Mouse (Mus musculus): ENCODE measurements around the gene Sft2d1. TPM values are rescaled to one million over a fixed set of nuclear protein-coding genes. Genes with fewer than 3 reads are reported as not detected.
A peak's percentile ranks its signal among the peaks of the same experiment; 100 is the strongest.

Sft2d1 gene
- total RNA-seq (2021) = 10 to 100 TPM; 13.9 to 16.6 TPM

DNA sequence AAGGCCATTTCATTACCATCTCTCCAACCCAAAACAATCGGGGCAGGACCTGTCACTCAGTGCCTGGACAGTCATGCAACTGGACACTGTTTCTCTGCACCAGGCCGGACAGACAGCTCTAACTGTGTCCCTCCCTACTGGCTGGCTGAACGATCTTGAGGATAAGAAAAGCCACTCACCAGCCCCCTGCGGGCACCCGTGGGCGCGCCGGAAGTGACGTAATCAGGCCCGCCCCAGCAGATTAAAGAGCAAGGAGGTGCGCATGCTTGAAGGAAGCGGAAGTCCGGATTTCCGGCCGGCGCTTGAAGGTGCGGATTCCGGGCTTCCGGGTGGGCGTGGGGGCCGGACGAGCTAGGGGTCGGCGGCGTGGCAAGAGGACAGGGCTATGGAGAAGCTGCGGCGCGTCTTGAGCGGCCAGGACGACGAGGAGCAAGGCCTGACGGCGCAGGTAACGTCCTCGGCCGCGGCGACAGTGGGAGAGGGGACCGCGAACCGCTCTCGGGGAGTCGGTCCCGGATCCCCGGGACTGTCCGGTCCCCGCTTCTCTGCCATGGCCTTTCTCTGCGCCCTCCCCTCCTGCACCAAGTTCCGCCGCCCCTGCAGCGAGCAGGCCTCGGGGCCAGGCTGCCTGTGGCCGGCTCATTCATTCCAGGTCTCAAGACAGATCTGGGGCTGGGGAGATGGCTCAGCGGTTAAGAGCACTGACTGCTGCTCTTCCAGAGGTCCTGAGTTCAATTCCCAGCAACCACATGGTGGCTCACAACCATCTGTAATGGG is at the start of gene Sft2d1:
Gene Sft2d1, plus strand, starts transcription at position 265 of the 777 bp plus-strand sequence.
- peak; percentile 97 to 98 for DNase-seq
- intact Hi-C loops (cut with DNase I) = loop anchor here (2.0 kb wide), 2 partner anchors 26 to 62 kb away; no protein-coding TSS in a partner anchor

DNA sequence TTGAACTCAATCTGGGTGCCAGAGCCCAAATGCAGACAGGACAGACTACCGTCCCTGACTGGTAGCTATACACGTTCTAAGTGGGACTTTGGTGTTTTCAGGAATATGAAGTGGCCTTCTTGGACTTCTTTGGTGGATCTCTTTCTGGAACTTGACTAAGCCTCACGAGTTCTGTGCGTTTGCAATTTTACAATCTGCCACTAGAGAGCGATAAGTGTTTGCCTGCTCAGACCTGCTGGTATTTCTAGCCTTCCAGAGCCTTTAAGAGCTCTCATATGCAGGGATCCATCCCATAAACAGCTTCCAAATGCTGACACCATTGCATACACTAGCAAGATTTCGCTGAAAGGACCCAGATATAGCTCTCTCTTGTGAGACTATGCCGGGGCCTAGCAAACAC is 46.3 kb upstream of the Sft2d1 start:
- intact Hi-C loops (cut with DNase I) = loop anchor here (1.0 to 5.0 kb wide), 2 partner anchors 38 to 108 kb away; no protein-coding TSS in a partner anchor
- peak; percentile 33 to 38 for DNase-seq

DNA sequence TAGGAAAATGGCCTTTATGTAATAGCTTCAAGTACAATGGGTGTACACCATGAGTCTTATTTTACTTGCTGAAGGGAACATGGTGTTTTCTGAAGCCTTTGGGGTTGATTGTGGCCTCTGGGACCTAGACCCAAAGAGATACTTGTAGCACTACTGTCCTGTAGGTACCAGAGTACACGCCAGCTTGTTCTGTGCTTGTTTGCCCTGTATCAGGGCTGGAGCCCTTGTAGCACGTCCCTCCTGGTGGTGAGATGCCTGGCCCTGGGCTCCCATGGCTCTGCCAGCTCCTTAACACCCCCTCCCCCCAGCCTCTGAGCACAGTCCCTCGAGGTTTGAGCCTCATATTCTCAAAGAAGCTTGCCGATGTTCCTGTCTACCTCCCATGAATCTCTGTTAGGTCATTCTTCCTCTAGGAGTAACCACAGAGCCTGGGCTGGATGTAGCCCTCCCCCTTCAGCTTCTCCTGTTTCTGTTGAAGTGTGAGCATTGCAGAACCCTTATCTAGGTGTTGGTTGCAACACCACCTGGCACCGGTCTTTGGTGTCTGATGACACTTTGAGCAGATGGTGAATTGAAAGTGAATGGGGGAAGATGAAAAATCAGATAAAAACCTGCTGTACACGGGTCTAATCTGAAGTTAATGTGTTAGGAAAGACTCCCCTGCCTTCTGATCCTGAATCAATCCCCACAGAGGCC is 38.7 kb upstream of the Sft2d1 start:
- intact Hi-C loops (cut with DNase I) = no loop called here
- DNase-seq = no peak

DNA sequence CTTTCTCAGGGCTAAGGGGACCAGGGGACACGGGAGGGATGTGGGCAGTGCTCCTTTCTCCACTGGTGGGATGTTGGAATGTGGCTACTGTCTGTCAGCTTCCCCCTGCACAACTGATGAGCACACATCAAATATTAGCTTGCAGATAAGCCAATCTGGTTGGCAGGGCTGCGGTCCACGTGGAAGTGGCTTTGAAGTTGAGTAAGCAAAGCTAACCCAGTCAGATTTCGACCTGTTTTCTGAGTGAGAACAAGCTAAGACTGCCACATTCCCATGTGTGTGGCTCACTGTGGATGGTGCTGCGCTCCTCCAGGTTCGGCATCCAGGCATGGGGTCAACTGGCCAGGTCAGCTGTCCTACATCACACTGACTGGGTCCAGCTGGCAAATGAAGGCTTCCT is 38.0 kb upstream of the Sft2d1 start:
- intact Hi-C loops (cut with DNase I) = no loop called here
- no peak for DNase-seq

DNA sequence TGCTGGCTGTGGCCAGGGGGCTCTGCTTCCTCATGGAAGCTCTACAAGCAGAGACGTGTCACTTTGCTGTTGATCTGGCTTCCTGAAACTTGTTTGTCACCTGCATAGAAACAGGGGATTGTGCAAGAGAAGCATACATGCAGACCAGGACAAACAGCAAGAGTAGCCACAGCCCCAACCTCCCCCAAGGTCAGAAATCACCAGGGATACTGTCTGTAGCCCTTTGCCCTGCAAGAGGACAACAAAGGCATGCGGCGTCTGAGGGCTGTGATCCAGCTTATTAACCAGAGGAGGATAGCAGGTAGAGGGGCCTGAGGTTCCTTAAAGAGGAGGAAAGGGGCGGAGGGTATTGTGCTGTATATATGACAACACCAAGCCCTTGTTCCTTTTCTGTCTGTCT is 34.8 kb upstream of the Sft2d1 start:
- DNase-seq = no peak
- intact Hi-C loops (cut with DNase I) = no loop called here

DNA sequence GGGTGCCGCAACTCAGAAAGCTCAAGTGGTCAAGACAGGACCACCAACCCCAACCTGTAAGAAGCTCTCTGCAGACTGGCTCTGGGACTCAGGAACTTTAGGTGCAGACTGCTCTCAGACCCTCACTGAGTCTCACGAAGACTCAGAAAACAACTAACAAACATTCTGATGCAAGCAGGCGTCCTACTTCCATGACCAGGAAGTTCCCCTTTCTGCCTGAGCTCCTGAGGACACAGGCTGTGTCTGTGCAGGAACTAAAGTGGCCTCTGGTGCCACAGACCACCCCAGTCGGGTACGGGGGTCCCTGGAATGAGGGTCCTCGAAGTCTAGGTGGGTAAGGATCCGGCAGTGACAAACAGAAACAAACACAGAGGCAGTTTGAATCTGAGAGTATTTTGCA is 34.2 kb upstream of the Sft2d1 start:
- intact Hi-C loops (cut with DNase I) = no loop called here
- no peak for DNase-seq

DNA sequence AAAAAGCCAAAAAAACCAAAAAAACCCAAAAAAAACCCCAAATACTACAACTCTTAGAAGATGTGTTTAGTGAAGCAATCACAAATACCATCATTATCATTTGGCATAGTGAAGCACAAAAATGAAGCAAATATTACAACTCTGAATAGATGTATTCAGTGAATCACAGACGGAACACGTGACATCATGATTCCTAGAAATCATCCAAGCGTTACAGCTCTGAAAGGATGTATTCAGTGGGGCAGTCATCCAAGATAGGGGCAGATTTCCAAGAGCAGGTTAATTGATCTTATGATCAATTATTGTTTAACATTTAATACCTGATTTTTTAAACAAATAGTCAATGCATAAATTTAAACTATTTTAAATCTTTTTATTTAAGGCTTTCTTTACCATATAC is 33.6 kb upstream of the Sft2d1 start:
- DNase-seq = no peak
- intact Hi-C loops (cut with DNase I) = no loop called here

DNA sequence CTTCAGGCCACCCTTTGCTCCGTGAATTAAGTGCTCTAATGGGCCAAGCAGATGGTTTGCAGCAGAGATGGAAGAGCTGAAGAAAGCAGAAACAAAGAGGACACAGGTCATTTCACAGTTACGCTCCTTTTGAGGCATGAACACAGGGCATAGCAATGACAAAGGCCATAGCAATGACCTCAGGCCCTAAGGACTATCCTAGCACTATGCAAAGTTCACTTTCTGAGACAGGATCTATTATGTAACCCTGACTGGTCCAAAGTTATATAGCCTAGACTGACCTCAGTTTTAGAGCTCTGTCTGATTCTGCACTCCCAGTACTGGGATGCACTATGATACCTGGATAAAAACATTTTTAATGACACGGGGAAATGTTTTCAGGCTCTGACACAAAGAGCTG is 32.5 kb upstream of the Sft2d1 start:
- intact Hi-C loops (cut with DNase I) = no loop called here
- no peak for DNase-seq

DNA sequence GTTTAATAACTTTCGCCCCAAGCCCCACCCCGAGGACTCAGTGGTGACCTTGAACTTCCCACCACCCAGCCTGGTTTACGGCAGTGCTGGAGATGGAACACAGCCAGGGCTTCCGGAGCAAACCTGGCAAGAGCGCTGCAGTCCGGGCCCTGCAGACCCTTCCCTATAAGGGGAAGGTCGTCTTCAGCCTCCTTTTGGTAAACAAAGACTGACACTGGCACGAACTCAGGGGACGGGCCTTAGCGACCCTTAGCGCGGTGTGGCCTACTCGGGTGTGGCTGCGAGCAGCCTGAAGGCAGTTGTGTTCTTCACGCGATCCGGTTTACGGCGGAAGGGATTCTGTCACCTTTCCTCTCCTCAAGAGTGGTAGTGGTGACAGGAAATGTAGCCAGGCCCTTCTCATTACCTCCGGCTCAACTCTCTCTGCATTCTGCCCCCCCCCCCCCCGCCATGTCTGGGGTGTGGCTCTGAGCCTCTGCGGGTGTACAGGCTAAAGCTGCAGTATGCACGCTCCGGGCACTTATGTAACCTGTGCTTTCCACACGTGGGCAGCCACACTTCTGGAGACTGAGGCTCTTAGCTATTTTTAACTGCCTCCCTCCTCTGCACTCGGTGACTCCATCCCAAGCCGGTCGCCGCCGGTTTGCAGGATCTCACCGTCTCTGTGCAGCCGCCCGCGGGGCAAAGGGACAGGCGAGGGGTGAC is 27.9 kb upstream of the Sft2d1 start, which contains the start of gene Mpc1:
Gene Mpc1, plus strand, starts transcription at position 84 of the 705 bp plus-strand sequence.
- DNase-seq = peak; percentile 72 to 77
- intact Hi-C loops (cut with DNase I) = loop anchor here (10.0 kb wide), 1 partner anchor 522 kb away; no protein-coding TSS in a partner anchor

DNA sequence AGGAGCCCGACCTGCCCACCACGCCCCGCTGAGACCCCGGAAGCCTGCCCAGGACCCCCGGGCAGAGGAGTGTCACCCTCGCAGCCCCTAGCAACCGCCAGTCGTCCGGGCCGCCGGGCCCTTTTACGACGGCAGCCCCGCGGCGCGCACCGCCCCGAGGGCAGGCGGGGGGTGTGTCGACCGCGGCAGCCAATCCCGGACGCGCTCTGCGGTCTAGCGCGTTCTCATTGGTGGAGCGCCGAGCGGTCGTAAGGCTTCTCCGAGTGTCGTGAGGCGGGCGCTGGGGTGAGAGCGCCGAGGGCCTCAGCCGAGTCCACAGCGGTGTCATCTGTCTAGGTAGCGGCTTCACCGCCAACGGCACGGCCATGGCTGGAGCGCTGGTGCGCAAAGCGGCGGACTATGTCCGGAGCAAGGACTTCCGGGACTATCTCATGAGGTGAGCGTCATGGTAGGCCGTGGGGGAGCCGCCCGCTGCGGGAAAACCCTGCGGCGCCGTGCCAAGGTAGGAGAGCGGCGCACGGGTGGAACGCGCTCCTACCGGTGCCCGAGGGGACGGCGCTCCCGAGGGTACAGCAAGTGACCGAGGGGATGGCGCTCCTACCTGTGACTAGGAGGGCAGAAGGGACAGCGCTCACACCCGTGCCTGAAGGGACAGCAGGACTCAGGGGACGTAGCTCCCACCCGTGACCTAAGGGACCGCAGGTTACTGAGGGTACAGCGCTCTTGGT is 27.2 kb upstream of the Sft2d1 start:
- DNase-seq = peak; percentile 93 to 95
- intact Hi-C loops (cut with DNase I) = loop anchor here (2.0 to 10.0 kb wide), 2 partner anchors 27 to 521 kb away; partner anchors contain the start of gene Sft2d1

DNA sequence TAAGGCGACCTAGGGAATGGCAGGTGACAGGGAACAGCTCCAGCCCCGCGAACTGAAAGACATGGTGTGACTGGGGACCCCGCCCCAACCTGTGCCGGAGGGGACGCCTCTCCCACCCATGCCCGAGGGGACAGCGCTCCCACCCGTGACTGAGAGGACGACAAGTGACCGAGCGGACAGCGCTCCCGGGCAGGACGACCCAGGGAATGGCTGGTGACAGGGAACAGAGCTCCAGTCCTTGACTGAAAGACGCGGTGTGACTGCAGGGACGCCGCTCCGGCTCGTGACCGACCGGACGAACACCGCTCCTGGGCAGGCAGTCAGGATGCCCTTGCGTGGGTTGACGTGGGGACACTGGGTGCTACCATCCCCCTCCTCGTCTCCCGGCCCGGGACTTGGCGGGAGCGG is 26.6 kb upstream of the Sft2d1 start:
- DNase-seq = peak; percentile 51 to 63
- intact Hi-C loops (cut with DNase I) = loop anchor here (2.0 to 10.0 kb wide), 2 partner anchors 27 to 521 kb away; partner anchors contain the start of gene Sft2d1

DNA sequence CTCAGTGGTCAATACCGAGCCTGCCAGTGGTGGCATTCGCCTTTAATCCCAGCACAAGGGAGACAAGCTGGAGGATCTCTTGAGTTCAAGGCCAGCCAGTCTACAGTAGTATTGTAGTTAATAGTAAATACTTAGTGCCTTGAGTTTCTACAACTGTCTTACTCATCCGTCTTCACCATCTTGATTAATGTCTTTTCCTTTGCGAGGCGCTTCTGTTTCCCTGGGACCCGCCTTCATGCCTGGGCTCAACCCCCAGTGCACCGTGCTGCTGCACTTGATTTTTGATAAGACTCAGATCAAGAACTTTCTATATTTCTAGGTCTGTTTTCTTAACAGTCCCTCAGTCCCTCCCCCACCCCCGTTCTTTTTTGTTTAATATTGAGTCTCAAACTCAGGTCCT is 25.8 kb upstream of the Sft2d1 start:
- intact Hi-C loops (cut with DNase I) = loop anchor here (2.0 to 10.0 kb wide), 2 partner anchors 26 to 520 kb away; partner anchors contain the start of gene Sft2d1
- no peak for DNase-seq

DNA sequence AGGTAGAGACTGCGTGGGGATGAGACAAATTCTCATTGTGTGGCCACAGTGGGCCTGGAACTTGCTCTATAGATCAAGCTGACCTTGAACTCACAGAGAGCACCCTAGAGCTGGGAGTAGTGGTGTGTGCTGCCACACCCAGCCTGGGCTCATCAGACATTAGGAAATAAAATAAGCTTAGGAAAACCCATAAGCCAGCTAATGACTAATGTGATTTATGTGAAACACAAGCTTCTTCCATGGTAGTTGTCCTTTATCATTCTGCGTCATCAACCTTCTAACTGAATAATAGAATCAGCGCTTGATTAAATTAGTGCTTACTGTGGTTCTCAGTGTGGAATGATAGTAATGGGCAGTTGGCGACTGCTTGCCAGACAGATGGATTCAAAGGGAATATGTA is 23.9 kb upstream of the Sft2d1 start:
- intact Hi-C loops (cut with DNase I) = loop anchor here (10.0 kb wide), 1 partner anchor 518 kb away; no protein-coding TSS in a partner anchor

DNA sequence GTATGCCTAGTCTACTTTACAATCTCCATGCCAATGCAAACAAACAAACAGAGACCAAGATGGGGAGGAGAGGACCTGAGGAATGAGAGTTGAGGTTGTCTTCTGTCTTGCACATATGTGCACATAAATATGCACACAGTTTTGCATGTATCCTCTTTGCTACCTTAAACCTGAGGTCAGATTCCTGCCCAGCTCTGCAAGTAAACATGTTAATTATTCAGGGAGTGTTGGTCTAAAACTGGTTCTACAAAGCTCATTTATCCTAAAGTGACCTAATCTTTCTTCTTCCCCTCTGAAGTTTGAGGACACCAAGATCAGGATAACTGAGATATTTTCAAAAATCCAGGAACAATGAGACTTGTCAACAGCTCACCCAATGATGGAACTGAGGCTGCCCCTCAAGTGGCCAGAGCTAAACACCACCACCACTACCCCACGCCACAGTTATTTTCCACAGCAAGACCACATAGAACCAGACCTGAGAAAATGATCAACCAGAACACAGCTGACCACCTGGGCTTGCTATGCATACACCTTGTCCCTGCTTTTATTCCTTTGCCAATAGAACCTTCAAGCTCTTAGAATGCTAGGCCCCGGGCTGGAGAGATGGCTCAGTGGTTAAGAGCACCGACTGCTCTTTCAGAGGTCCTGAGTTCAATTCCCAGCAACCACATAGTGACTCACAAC is 20.8 kb upstream of the Sft2d1 start:
- intact Hi-C loops (cut with DNase I) = loop anchor here (10.0 kb wide), 1 partner anchor 515 kb away; no protein-coding TSS in a partner anchor

More for the DNA sequence above, 23.9 kb upstream of the Sft2d1 start:
- DNase-seq = no peak

DNA sequence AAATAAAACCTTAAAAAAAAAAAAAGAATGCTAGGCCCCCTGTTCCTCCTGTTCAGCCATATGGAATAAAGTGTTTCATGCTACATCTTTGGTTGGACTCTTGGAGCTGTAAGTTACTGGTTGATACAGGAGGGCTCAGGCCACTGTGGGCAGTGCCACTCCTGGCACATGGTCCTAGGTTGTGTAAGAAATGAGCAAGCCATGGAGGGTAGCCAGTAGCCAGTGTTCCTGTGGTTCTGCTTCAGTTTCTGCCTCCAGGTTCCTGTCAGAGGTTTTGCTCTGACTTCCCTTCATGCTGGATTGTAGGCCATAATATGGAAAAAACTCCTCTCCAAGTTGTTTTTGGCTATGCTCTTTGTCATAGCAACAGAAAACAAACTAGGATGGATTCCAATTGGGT is 20.2 kb upstream of the Sft2d1 start:
- DNase-seq = no peak
- intact Hi-C loops (cut with DNase I) = no loop called here

More for the DNA sequence above, 20.8 kb upstream of the Sft2d1 start:
- no peak for DNase-seq

DNA sequence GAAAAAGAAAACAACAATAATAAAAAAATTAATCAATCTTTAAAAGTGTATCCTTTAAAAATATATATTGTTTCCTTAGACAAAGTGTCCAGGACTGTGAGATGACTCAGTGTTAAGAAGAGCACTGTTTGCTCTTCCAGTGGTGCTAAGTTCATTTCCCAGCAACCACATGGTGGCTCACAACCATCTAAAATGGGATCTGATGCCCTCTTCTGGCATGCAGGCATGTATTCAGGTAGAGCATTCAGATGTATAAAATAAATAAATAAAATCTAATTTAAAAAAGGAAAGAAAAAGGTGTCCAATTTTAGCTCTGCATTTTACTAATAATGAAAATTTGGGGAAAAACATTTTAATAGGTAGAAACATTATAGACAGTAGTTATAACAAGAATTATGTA is 15.1 kb upstream of the Sft2d1 start:
- intact Hi-C loops (cut with DNase I) = no loop called here
- no peak for DNase-seq

DNA sequence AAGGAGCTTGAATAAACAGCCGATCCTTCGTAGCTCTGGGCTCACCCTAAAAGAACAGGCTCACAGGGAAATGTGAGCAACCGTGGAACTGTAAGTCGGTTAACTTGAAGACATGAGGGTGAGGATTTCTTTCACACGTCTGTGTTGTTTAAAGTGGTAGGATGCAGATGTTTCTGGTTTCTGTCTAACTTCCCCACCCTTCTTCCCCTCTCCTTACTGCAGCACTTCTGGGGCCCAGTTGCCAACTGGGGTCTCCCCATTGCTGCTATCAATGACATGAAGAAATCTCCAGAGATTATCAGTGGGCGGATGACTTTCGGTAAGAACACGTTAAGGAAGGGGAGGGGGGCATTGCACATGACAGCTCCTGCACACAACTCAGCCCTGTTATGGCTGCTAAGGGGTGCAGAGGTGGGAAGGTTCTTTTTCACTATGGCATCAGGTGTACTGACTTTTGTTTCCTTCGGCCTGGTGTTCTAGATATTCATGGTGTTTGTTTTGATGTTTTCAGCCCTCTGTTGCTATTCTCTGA is 14.5 kb upstream of the Sft2d1 start:
- intact Hi-C loops (cut with DNase I) = no loop called here

DNA sequence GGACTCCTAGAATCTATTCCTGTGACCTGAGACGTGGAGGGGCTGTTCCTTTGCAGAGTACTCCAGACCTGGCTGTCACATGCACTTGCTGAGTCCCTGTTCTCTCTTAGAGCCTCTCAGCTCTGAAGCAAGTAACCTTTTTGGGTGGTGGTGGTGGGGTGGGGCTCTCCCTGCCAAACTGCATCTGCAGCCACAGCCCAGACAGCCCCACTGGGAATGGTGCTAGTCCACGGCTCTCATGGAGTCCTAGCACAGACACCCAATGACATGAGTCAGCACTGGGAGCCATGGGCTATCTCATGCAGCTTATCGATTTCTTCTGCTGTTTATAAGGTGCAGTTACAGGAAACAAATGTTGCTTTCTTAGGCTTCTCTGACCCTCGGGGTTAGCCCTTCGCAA is 13.2 kb upstream of the Sft2d1 start:
- intact Hi-C loops (cut with DNase I) = no loop called here
- DNase-seq = no peak

More for the DNA sequence above, 14.5 kb upstream of the Sft2d1 start:
- DNase-seq = no peak

DNA sequence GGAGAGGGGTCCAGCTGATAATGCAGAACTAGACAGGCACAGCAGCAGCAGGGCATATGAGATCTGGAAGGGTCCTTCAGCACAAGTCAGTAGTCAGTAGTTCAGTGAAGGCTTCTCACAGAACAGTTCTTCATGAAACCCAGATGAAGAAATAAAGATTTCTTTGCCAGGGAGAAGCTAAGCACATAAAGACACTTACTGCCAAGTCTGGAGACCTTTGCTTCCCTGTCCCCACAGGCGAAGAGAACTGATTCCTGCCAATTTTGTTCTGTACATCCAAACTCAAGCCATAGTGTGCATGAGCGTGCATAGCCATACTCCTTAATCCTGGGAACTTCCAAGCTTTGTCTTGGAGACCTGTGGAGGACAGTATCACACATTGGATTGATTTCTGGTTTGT is 12.6 kb upstream of the Sft2d1 start:
- no peak for DNase-seq
- intact Hi-C loops (cut with DNase I) = no loop called here

Data from heart, postnatal 36 days (tissue).